Mouse (Mus musculus): ENCODE measurements around the gene Sit1. TPM values are rescaled to one million over a fixed set of nuclear protein-coding genes. Genes with fewer than 3 reads are reported as not detected.
A peak's percentile ranks its signal among the peaks of the same experiment; 100 is the strongest.

Gene Sit1
- polyA plus RNA-seq, 1 experiment from 2014 or later = not detected

DNA sequence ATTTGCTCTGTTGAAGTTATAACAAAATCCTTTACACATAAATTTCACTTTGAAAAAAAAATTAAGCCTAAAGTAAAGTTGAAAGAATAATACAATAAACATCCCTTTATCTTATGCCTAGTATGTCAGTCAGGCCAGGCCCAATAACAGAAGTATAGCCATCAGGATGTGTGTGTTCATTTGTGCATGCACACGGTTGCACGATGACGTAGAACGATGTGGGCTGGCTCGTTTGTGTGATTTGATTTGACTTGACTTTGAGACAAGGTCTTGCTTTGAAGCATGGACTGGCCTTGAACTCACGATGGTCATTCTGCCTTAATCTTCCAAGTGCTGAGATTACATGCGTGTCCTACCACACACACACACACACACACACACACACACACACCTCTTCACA lies 16.7 kb downstream of the Sit1 start:
- Histone ChIP-seq H3K9ac (no peak overlapping the region), H3K4me1 (peaks cover 6% of the 10 kb centered on the region; the same call in 1 of the 2 replicates), H3K27ac (replicated peaks) (no peak overlapping the region), H3K36me3 (no peaks in the 10 kb centered on the region), H3K4me2 (no peak overlapping the region), H3K4me3 (no peak overlapping the region), H3K27me3 (replicated peaks) (no peaks in the 10 kb centered on the region), H3K9me3 (no peaks in the 10 kb centered on the region)
- no peak for ATAC-seq (ENCODE audit: extremely low read depth, insufficient number of reproducible peaks, low FRiP score, low TSS enrichment)
- 88% methylated on average over 7 of the region's 7 CpGs for WGBS

DNA sequence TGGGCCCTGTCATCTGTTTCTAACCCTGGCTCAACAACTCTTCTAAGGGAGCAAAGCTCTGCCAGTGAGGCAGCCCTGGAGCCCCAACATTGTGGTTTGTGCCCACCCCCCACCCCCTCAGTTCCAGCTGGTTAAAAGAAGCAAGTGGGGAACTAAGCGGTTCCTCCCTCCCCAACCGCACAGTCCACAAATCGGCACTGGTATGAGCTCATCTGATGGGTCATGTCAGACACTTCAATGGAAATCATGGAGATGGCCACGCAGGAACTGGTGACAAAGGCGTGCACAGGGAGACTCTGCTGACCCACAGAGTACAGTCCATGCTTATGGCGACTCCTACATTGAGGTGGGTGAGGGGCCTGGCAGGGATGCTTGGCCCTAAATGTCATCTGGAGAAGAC lies 17.6 kb downstream of the Sit1 start:
- ATAC-seq (ENCODE audit: extremely low read depth, insufficient number of reproducible peaks, low FRiP score, low TSS enrichment) = no peak
- Histone ChIP-seq H3K4me2 (no peak overlapping the region), H3K4me3 (no peak overlapping the region), H3K4me1 (peaks cover 6% of the 10 kb centered on the region; the same call in 1 of the 2 replicates), H3K27ac (replicated peaks) (no peak overlapping the region), H3K9ac (no peak overlapping the region), H3K36me3 (no peaks in the 10 kb centered on the region), H3K9me3 (no peaks in the 10 kb centered on the region), H3K27me3 (replicated peaks) (no peaks in the 10 kb centered on the region)
- 78% methylated on average over 6 of the region's 6 CpGs for WGBS

DNA sequence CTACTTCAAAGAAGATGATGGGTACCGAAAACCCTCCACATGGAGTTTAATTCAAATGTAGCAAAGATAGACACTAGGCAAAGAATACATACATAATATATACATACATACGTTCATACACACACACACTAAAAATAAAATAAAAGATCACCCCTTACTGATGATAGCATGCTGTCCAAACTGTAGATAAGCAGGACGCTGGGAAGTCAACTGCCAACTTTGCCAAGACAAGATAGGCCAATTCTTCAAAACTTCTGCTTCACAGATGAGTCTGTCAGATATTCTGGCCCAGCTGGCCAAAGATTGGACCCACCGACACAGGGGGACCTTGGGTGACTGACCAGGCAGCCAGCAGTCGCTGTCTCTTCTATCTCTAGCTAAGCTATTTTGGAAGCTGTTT lies 20.4 kb downstream of the Sit1 start:
- Histone ChIP-seq H3K36me3 (no peaks in the 10 kb centered on the region), H3K4me3 (no peak overlapping the region), H3K9me3 (no peaks in the 10 kb centered on the region), H3K27me3 (replicated peaks) (no peaks in the 10 kb centered on the region; the same call in 1 of the 2 replicates), H3K27ac (replicated peaks) (no peak overlapping the region), H3K9ac (no peak overlapping the region), H3K4me2 (no peak overlapping the region), H3K4me1 (peaks cover 6% of the 10 kb centered on the region; the same call in 1 of the 2 replicates)
- no peak for ATAC-seq (ENCODE audit: extremely low read depth, insufficient number of reproducible peaks, low FRiP score, low TSS enrichment)
- WGBS = 75% methylated on average over 5 of the region's 5 CpGs

DNA sequence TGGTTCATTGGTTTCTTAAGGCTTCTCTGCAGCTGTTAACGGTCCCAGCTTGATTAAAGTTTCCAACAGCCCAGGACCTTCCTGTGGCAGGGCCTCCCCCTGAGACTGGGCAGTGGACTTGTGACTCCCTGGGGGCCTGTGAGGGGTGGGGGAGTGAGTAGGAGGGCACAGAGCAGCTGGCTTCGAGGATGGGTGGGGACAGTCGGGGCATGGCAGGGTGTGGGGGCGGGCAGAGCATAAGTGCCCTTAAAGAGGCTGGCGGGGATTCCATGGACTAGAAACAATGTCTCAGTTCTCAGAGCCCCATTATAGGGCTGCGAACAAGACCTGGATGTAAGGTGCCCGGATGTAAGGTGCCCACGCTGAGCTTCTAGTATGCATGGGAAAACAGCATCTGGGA lies 26.4 kb downstream of the Sit1 start:
- H3K4me1 ChIP-seq = peaks cover 29% of the 10 kb centered on the region
- H3K36me3 ChIP-seq = no peaks in the 10 kb centered on the region
- H3K4me2 ChIP-seq = no peak overlapping the region
- H3K9ac ChIP-seq = 0 out of 2 replicates have a peak overlapping the region, but pooled peaks have one; percentile 54
- no peak overlapping the region for H3K4me3 ChIP-seq
- peaks cover 50% of the 10 kb centered on the region for H3K27me3 ChIP-seq (replicated peaks)
- no peaks in the 10 kb centered on the region for H3K9me3 ChIP-seq
- WGBS = 14% methylated on average over 8 of the region's 8 CpGs
- no peak overlapping the region for H3K27ac ChIP-seq (replicated peaks)
- no peak for ATAC-seq (ENCODE audit: extremely low read depth, insufficient number of reproducible peaks, low FRiP score, low TSS enrichment)

- no peak overlapping the region for H3K4me2 ChIP-seq
- no peaks in the 10 kb centered on the region for H3K36me3 ChIP-seq
- no peak overlapping the region for H3K9ac ChIP-seq
- H3K4me1 ChIP-seq = peaks cover 30% of the 10 kb centered on the region
- H3K27me3 ChIP-seq (replicated peaks) = peaks cover 57% of the 10 kb centered on the region
- no peak overlapping the region for H3K4me3 ChIP-seq
- no peak overlapping the region for H3K27ac ChIP-seq (replicated peaks)
- ATAC-seq (ENCODE audit: extremely low read depth, insufficient number of reproducible peaks, low FRiP score, low TSS enrichment) = no peak
- H3K9me3 ChIP-seq = no peaks in the 10 kb centered on the region
- 25% methylated on average over 4 of the region's 4 CpGs for WGBS
These were observed 27.1 kb downstream of the Sit1 start for GRCm38 (mm10) chr4:43456470-43456869.

DNA sequence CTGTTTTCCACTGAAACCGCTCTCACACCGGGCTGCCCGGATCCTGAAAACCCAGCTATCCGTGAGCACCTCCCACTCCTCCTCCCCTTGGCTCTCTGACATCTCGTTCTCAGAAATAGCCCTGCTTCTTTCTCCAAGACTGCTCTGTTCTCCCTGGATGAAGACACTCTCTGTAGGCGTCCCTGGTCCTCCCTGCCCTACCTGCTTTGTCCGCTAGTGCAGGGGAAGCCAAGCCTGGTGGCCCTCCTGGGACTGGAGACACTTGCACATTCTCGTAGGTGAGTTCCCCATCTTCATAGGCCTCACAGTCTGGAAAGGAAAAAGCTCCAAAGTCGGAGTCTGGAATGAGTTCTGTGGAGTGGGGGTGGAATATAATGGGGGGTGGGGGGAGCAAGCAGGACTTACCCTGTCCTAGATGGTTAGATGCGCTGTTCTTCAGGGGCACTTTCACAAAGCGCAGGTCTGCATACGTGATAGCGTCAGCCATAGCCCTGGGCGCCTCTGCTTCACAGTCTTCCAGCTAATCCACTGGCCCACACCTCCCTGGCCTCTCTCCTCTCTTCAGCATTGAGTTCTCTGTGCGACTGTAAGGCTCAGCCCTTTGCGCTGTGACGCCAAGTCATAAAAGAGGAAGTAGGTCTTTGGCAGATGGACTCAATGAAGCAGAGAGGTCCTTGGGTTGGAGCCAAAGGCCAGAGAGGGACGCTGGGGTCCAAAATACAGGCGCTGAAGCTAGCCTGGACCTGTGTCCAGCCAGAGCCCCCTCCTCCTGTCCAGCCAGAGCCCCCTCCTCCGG lies 29.3 kb downstream of the Sit1 start, which contains the start of gene Cd72:
Gene Cd72 (minus strand): TSS at position 588 of the 796 bp plus-strand sequence.
- peak within 1 kb of the TSS; percentile 42 for H3K4me3 ChIP-seq
- no peak for ATAC-seq (ENCODE audit: extremely low read depth, insufficient number of reproducible peaks, low FRiP score, low TSS enrichment)
- H3K9me3 ChIP-seq = no peaks in the 10 kb centered on the region
- no peaks in the 10 kb centered on the region for H3K36me3 ChIP-seq
- H3K4me2 ChIP-seq = peak within 1 kb of the TSS; percentile 69
- no peak within 1 kb of the TSS for H3K27ac ChIP-seq (replicated peaks)
- peak within 1 kb of the TSS; percentile 70 for H3K9ac ChIP-seq
- 22% methylated on average over 20 of the region's 20 CpGs for WGBS
- H3K27me3 ChIP-seq (replicated peaks) = peaks cover 62% of the 10 kb centered on the region
- peaks cover 37% of the 10 kb centered on the region for H3K4me1 ChIP-seq

DNA sequence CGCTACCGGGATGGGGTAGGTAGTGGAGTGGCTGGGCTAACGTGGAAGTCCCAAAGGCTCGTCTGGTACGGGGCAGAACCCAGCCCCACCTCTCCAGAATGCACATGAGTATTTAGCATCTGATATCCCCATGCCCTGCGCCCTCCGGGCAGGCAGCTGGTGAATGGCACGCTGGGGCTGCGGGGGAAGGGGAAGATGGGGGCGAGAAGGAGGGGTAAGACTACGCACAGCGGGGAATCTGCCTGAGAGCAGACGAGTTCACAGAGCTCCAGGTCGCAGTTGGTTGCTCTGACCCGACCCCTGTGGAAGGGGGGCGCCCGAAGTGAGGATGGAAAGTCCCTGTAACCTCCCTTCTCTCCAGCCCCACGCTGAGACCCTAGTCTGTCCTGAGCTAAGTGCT lies 30.1 kb downstream of the Sit1 start:
- Histone ChIP-seq H3K4me2 (peak overlapping the region; percentile 69), H3K36me3 (peaks cover 4% of the 10 kb centered on the region), H3K27me3 (replicated peaks) (peaks cover 62% of the 10 kb centered on the region), H3K27ac (replicated peaks) (no peak overlapping the region), H3K9me3 (no peaks in the 10 kb centered on the region), H3K9ac (peak overlapping the region; percentile 70), H3K4me1 (peaks cover 37% of the 10 kb centered on the region), H3K4me3 (peak overlapping the region; percentile 42)
- ATAC-seq (ENCODE audit: extremely low read depth, insufficient number of reproducible peaks, low FRiP score, low TSS enrichment) = no peak
- 1% methylated on average over 18 of the region's 18 CpGs for WGBS

GRCm38 (mm10) chr4:43452315-43452714 lies 31.2 kb downstream of the Sit1 start:
- 0 out of 2 replicates have a peak overlapping the region, but pooled peaks have one; percentile 1 for H3K4me2 ChIP-seq
- whole genome bisulfite sequencing = 37% methylated on average over 11 of the region's 11 CpGs
- no peaks in the 10 kb centered on the region for H3K9me3 ChIP-seq
- peaks cover 36% of the 10 kb centered on the region for H3K4me1 ChIP-seq
- H3K9ac ChIP-seq = no peak overlapping the region
- H3K27me3 ChIP-seq (replicated peaks) = peaks cover 59% of the 10 kb centered on the region
- H3K36me3 ChIP-seq = peaks cover 15% of the 10 kb centered on the region
- H3K4me3 ChIP-seq = no peak overlapping the region
- H3K27ac ChIP-seq (replicated peaks) = no peak overlapping the region
- ATAC-seq (ENCODE audit: extremely low read depth, insufficient number of reproducible peaks, low FRiP score, low TSS enrichment) = no peak

GRCm38 (mm10) chr4:43448554-43448953 lies 35.0 kb downstream of the Sit1 start:
- peaks cover 43% of the 10 kb centered on the region for H3K36me3 ChIP-seq
- H3K4me2 ChIP-seq = no peak overlapping the region
- no peaks in the 10 kb centered on the region for H3K9me3 ChIP-seq
- H3K27me3 ChIP-seq (replicated peaks) = peaks cover 26% of the 10 kb centered on the region
- H3K27ac ChIP-seq (replicated peaks) = no peak overlapping the region
- 87% methylated on average over 3 of the region's 3 CpGs for WGBS
- H3K9ac ChIP-seq = no peak overlapping the region
- H3K4me1 ChIP-seq = peaks cover 33% of the 10 kb centered on the region
- ATAC-seq (ENCODE audit: extremely low read depth, insufficient number of reproducible peaks, low FRiP score, low TSS enrichment) = no peak
- no peak overlapping the region for H3K4me3 ChIP-seq

GRCm38 (mm10) chr4:43447251-43447650 lies 36.3 kb downstream of the Sit1 start:
- H3K27me3 ChIP-seq (replicated peaks) = peaks cover 13% of the 10 kb centered on the region
- 89% methylated on average over 13 of the region's 13 CpGs for WGBS
- H3K9ac ChIP-seq = no peak overlapping the region
- peaks cover 22% of the 10 kb centered on the region for H3K4me1 ChIP-seq
- H3K4me3 ChIP-seq = no peak overlapping the region
- ATAC-seq (ENCODE audit: extremely low read depth, insufficient number of reproducible peaks, low FRiP score, low TSS enrichment) = no peak
- H3K27ac ChIP-seq (replicated peaks) = no peak overlapping the region
- no peaks in the 10 kb centered on the region for H3K9me3 ChIP-seq
- H3K4me2 ChIP-seq = no peak overlapping the region
- H3K36me3 ChIP-seq = peaks cover 43% of the 10 kb centered on the region

GRCm38 (mm10) chr4:43443511-43443910 lies 40.0 kb downstream of the Sit1 start:
- Histone ChIP-seq H3K4me1 (peaks cover 18% of the 10 kb centered on the region), H3K4me3 (peak overlapping the region; percentile 96), H3K36me3 (peaks cover 40% of the 10 kb centered on the region), H3K27me3 (replicated peaks) (no peaks in the 10 kb centered on the region), H3K4me2 (peak overlapping the region; percentile 97), H3K9ac (peak overlapping the region; percentile 99), H3K27ac (replicated peaks) (peak overlapping the region; percentile 96), H3K9me3 (no peaks in the 10 kb centered on the region)
- no peak; the same call in 1 of the 2 replicates for ATAC-seq (ENCODE audit: extremely low read depth, insufficient number of reproducible peaks, low FRiP score, low TSS enrichment)
- 1% methylated on average over 26 of the region's 28 CpGs for WGBS
